Mouse (Mus musculus): Measurements from ENCODE around the gene Hsd17b6. TPM values are rescaled to one million over a fixed set of nuclear protein-coding genes. Genes with fewer than 3 reads are reported as not detected.

The Hsd17b6 gene
- polyA plus RNA-seq, 1 experiment from 2014 or later = 0.16 TPM

DNA sequence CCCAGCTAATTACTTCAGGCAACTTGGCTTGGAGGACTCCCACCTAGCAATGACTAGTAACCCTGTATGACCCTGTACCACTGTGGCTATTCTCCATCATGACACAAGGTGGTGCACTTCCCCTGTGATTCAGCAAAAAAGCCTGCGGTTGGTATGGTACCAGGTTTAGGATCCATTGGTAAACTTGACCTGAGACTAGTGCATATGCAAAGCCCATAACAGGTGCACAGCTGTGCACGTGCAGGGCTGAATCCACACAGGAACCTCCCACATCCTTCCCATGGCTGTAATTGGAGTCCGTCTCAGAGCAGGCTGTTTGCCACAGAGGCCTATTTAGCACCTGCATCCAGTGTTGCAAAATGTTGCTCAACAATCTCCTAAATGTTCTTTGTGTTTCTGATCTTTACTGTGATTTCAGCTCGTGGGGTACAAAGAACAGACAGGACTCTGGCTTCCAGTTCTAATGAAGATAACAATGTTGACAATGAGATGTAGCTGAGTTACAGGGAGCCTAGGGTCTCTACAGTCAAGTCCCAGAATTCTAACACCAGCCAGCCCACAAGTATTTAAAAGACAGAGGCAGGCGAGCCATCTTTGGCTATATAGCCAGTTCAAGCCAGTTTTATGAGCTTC is 61.9 kb downstream of the Hsd17b6 start:
- DNase-seq (ENCODE audit: low spot score) = peak; percentile 77

Other genes starting within 250 kb of the Hsd17b6 start
- 0.03 TPM in 1 of 2 replicates, not detected in the other for gene Rdh1, start 247.9 kb downstream of the Hsd17b6 start, polyA plus RNA-seq (2015; fragmentation: Nextera tagmentation; extraction: Ambion mirVana)
- 0.09 TPM in 1 of 2 replicates, not detected in the other for gene Rdh16f1, start 247.8 kb downstream of the Hsd17b6 start, polyA plus RNA-seq (2015; fragmentation: Nextera tagmentation; extraction: Ambion mirVana)
- not detected in 2 replicates for gene Rdh9, start 231.2 kb downstream of the Hsd17b6 start, polyA plus RNA-seq (2015; fragmentation: Nextera tagmentation; extraction: Ambion mirVana)
- gene Rdh16, start 206.5 kb downstream of the Hsd17b6 start, polyA plus RNA-seq (2015; fragmentation: Nextera tagmentation; extraction: Ambion mirVana) = 0.05 TPM in 1 of 2 replicates, not detected in the other
- gene Rdh19, start 157.7 kb downstream of the Hsd17b6 start, polyA plus RNA-seq (2015; fragmentation: Nextera tagmentation; extraction: Ambion mirVana) = not detected in 2 replicates
- 0.10 TPM in 1 of 2 replicates, not detected in the other for gene Rdh16f2, start 141.1 kb downstream of the Hsd17b6 start, polyA plus RNA-seq (2015; fragmentation: Nextera tagmentation; extraction: Ambion mirVana)
- not detected in 2 replicates for gene Rdh7, start 118.8 kb downstream of the Hsd17b6 start, polyA plus RNA-seq (2015; fragmentation: Nextera tagmentation; extraction: Ambion mirVana)
- gene Sdr9c7, start 109.1 kb downstream of the Hsd17b6 start, polyA plus RNA-seq (2015; fragmentation: Nextera tagmentation; extraction: Ambion mirVana) = 0.33 and 0.39 TPM in 2 replicates
- 89.6 and 98.8 TPM in 2 replicates for gene Prim1, start 7.6 kb upstream of the Hsd17b6 start, polyA plus RNA-seq (2015; fragmentation: Nextera tagmentation; extraction: Ambion mirVana)
- gene Naca, start 28.0 kb upstream of the Hsd17b6 start, polyA plus RNA-seq (2015; fragmentation: Nextera tagmentation; extraction: Ambion mirVana) = 829 and 868 TPM in 2 replicates
- 401 and 422 TPM in 2 replicates for gene Ptges3, start 51.3 kb upstream of the Hsd17b6 start, polyA plus RNA-seq (2015; fragmentation: Nextera tagmentation; extraction: Ambion mirVana)
- 2,017 and 2,181 TPM in 2 replicates for gene Atp5b, start 75.7 kb upstream of the Hsd17b6 start, polyA plus RNA-seq (2015; fragmentation: Nextera tagmentation; extraction: Ambion mirVana)
- 21.5 and 27.5 TPM in 2 replicates for gene Baz2a, start 84.0 kb upstream of the Hsd17b6 start, polyA plus RNA-seq (2015; fragmentation: Nextera tagmentation; extraction: Ambion mirVana)
- 14.1 and 17.3 TPM in 2 replicates for gene Rbms2, start 172.7 kb upstream of the Hsd17b6 start, polyA plus RNA-seq (2015; fragmentation: Nextera tagmentation; extraction: Ambion mirVana)
- 0.78 and 1.5 TPM in 2 replicates for gene Gls2, start 186.8 kb upstream of the Hsd17b6 start, polyA plus RNA-seq (2015; fragmentation: Nextera tagmentation; extraction: Ambion mirVana)
- gene Spryd4, start 204.2 kb upstream of the Hsd17b6 start, polyA plus RNA-seq (2015; fragmentation: Nextera tagmentation; extraction: Ambion mirVana) = 15.4 and 17.1 TPM in 2 replicates
- gene Mip, start 218.2 kb upstream of the Hsd17b6 start, polyA plus RNA-seq (2015; fragmentation: Nextera tagmentation; extraction: Ambion mirVana) = 0.06 TPM in 1 of 2 replicates, not detected in the other
- gene Timeless, start 224.5 kb upstream of the Hsd17b6 start, polyA plus RNA-seq (2015; fragmentation: Nextera tagmentation; extraction: Ambion mirVana) = 51.7 and 59.7 TPM in 2 replicates
- 0.28 and 0.40 TPM in 2 replicates for gene Apon, start 246.5 kb upstream of the Hsd17b6 start, polyA plus RNA-seq (2015; fragmentation: Nextera tagmentation; extraction: Ambion mirVana)